Mouse (Mus musculus) neural tube, embryonic 11.5 days (tissue): ENCODE data around the gene Atxn2. TPM values are rescaled to one million over a fixed set of nuclear protein-coding genes. Genes with fewer than 3 reads are reported as not detected.
A peak's percentile ranks its signal among the peaks of the same experiment; 100 is the strongest.
"Not testable (repeated sequence)": the region's sequence is repeated elsewhere in the genome, so short reads cannot be mapped to it uniquely, and the experiment has no call there.

Experiments used
- ATAC-seq: fragments of 200-750 bp; cut with Nextera tagmentation; 2 replicates; pipeline ENCODE4 v1.8.0; 2017; ENCODE audit warnings: moderate number of reproducible peaks, mild to moderate bottlenecking, moderate TSS enrichment, moderate library complexity; ENCODE audit not compliant: insufficient read depth, low FRiP score, low TSS enrichment
- DNase-seq: peaks from one replicate; pipeline ENCODE4 v3.0.0-alpha.2; 2015; ENCODE audit warnings: low spot score
- H3K27ac ChIP-seq: fragments of 300-500 bp; sonication (generic); 2 replicates; pipeline ENCODE4 v1.5.1; 2014; ENCODE audit warnings: low read depth, mild to moderate bottlenecking, low read length
- H3K27me3 ChIP-seq: fragments of 300-500 bp; sonication (generic); 2 replicates; pipeline ENCODE4 v1.6.1; 2014; ENCODE audit warnings: mild to moderate bottlenecking, low read length, mixed read lengths; ENCODE audit not compliant: control insufficient read depth, insufficient read depth
- H3K36me3 ChIP-seq: fragments of 300-500 bp; sonication (generic); 2 replicates; pipeline ENCODE4 v1.6.1; 2014; ENCODE audit warnings: mild to moderate bottlenecking, low read length, moderate library complexity, mixed read lengths; ENCODE audit not compliant: control insufficient read depth, insufficient read depth
- H3K4me1 ChIP-seq: fragments of 300-500 bp; sonication (generic); 2 replicates; pipeline ENCODE4 v1.6.1; 2014; ENCODE audit warnings: low read length, mixed read lengths; ENCODE audit not compliant: control insufficient read depth, insufficient read depth
- H3K4me2 ChIP-seq: fragments of 300-500 bp; sonication (generic); 2 replicates; pipeline ENCODE4 v1.6.1; 2014; ENCODE audit warnings: low read depth, mild to moderate bottlenecking, moderate library complexity
- H3K4me3 ChIP-seq: fragments of 300-500 bp; sonication (generic); 2 replicates; pipeline ENCODE4 v1.5.1; 2014; ENCODE audit warnings: low read depth, low read length
- H3K9ac ChIP-seq: fragments of 300-500 bp; sonication (generic); 2 replicates; pipeline ENCODE4 v1.6.1; 2014; ENCODE audit warnings: mild to moderate bottlenecking, low read length
- H3K9me3 ChIP-seq: fragments of 300-500 bp; sonication (generic); 2 replicates; pipeline ENCODE4 v1.6.1; 2016; ENCODE audit warnings: low read length; ENCODE audit not compliant: control insufficient read depth
- WGBS: fragments of 180-500 bp; shearing (Covaris S2); extraction: QIAGEN DNeasy Blood & Tissue Kit; methylation state at CpG from one replicate; pipeline ENCODE4 v1.1.7; 2014; 5-methylcytosine and 5-hydroxymethylcytosine counted together
- polyA plus RNA-seq: library from polyadenylated mRNA; unstranded; fragments of >200 nt; fragmentation: Nextera tagmentation; extraction: Ambion mirVana; gene quantifications from 2 replicates; pipeline ENCODE4 v1.2.1, GENCODE M21; 2014

Gene Atxn2
- polyA plus RNA-seq, 1 experiment from 2014 or later: 101 TPM

- Histone ChIP-seq H3K4me3 (no peak overlapping the region), H3K9me3 (no peaks in the 10 kb centered on the region), H3K27ac (no peak overlapping the region), H3K27me3 (no peaks in the 10 kb centered on the region), H3K36me3 (peaks cover 21% of the 10 kb centered on the region), H3K9ac (no peak overlapping the region), H3K4me1 (no peaks in the 10 kb centered on the region), H3K4me2 (no peak overlapping the region)
- 93% methylated on average over 6 of the region's 6 CpGs for WGBS
- ATAC-seq: no peak
- no peak for DNase-seq
These were observed 25.6 kb upstream of the Atxn2 start for GRCm38 (mm10) chr5:121685495-121685894.

GRCm38 (mm10) chr5:121686113-121686898 lies 24.8 kb upstream of the Atxn2 start:
- no peak for ATAC-seq
- Histone ChIP-seq H3K9ac (no peak overlapping the region), H3K9me3 (no peaks in the 10 kb centered on the region), H3K4me1 (no peaks in the 10 kb centered on the region), H3K4me3 (no peak overlapping the region), H3K36me3 (peaks cover 20% of the 10 kb centered on the region), H3K27me3 (no peaks in the 10 kb centered on the region), H3K27ac (no peak overlapping the region), H3K4me2 (no peak overlapping the region)
- DNase-seq: no peak
- WGBS: 80% methylated on average over 15 of the region's 15 CpGs

DNA sequence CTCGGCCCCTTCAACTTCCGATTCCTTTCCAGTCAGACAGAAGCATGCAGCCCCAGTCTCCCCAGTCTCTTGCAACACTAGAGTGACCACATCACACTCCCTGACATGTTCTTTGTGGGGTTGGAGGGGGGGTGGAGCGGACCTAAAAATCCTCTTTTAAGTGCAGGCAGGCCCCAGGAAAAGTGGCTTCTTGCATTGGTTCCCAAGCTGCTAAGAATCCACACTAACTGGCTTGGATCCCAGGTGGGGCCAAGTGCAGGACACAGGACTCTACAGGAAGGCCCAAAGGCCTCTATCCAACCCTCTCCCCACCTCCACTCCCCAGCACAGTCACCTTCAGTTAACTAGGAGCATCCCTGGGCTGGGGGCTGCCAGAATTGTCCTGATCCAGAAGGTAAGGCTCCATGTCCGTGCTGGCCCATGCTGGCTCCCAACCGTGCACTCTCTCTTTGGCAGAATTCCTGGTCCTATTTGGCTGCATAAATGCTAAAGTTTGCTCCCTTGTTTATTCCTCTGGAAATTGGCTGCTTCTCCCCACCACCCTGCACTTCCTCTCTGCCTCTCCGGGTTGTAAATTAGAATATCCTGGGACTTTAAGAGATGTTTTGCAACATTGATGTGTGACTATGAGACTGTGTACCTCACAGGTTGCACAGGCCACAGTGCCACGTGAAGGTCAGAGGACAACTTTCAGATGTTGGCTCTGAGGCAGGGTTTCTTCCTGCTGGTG lies 20.5 kb upstream of the Atxn2 start:
- DNase-seq (no peak), ATAC-seq (no peak)
- no peak overlapping the region for H3K9ac ChIP-seq
- no peaks in the 10 kb centered on the region for H3K4me1 ChIP-seq
- no peaks in the 10 kb centered on the region for H3K9me3 ChIP-seq
- peaks cover 7% of the 10 kb centered on the region for H3K36me3 ChIP-seq
- no peaks in the 10 kb centered on the region for H3K27me3 ChIP-seq
- 85% methylated on average over 7 of the region's 7 CpGs for WGBS
- H3K4me3 ChIP-seq: no peak overlapping the region
- no peak overlapping the region for H3K27ac ChIP-seq
- H3K4me2 ChIP-seq: no peak overlapping the region

- H3K36me3 ChIP-seq, H3K27ac ChIP-seq, ATAC-seq, DNase-seq, H3K9me3 ChIP-seq, H3K4me3 ChIP-seq, H3K4me2 ChIP-seq, H3K9ac ChIP-seq, H3K27me3 ChIP-seq, H3K4me1 ChIP-seq: not testable (repeated sequence)
- WGBS: 93% methylated on average over 7 of the region's 7 CpGs
These were observed 19.7 kb upstream of the Atxn2 start for GRCm38 (mm10) chr5:121691436-121691835.

- Histone ChIP-seq H3K27ac (no peak overlapping the region), H3K9ac (no peak overlapping the region), H3K4me3 (no peak overlapping the region), H3K9me3 (no peaks in the 10 kb centered on the region), H3K36me3 (no peaks in the 10 kb centered on the region), H3K27me3 (no peaks in the 10 kb centered on the region), H3K4me1 (no peaks in the 10 kb centered on the region), H3K4me2 (no peak overlapping the region)
- WGBS: 84% methylated on average over 4 of the region's 4 CpGs
- DNase-seq (no peak), ATAC-seq (no peak)
These were observed 18.2 kb upstream of the Atxn2 start for GRCm38 (mm10) chr5:121692897-121693296.

- DNase-seq (no peak), ATAC-seq (no peak)
- Histone ChIP-seq H3K9ac (no peak overlapping the region; the same call in 1 of the 2 replicates), H3K4me2 (no peak overlapping the region), H3K36me3 (no peaks in the 10 kb centered on the region), H3K27ac (0 out of 2 replicates have a peak overlapping the region, but pooled peaks have one; percentile 27), H3K9me3 (no peaks in the 10 kb centered on the region), H3K4me1 (no peaks in the 10 kb centered on the region), H3K27me3 (no peaks in the 10 kb centered on the region), H3K4me3 (no peak overlapping the region)
- 60% methylated on average over 6 of the region's 6 CpGs for WGBS
These were observed 14.4 kb upstream of the Atxn2 start for GRCm38 (mm10) chr5:121696761-121697160.

DNA sequence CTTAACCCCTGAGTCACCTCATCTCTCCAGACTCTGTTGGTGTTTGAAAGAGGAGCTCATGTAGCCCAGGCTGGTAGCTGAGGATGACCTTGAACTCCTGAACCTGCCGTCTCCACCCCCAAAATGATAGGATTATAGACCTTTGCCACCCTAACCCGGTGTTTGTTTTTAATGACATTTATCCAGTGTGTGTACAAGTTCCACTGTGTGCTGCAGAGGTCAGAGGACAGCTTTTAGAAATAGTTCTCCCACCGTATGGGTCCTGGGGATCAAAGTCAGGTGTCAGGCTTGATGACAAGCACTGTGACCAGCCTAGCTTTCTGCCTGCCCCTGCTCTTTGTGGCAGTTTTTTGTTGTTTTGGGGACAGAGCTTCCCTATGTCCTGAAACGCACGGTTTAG lies 11.2 kb upstream of the Atxn2 start:
- Histone ChIP-seq H3K9me3 (no peaks in the 10 kb centered on the region), H3K9ac (no peak overlapping the region), H3K4me2 (no peak overlapping the region), H3K4me1 (peaks cover 5% of the 10 kb centered on the region), H3K27me3 (no peaks in the 10 kb centered on the region), H3K27ac (no peak overlapping the region), H3K4me3 (no peak overlapping the region), H3K36me3 (no peaks in the 10 kb centered on the region)
- ATAC-seq: no peak
- DNase-seq: no peak
- WGBS: 76% methylated on average over 5 of the region's 5 CpGs

GRCm38 (mm10) chr5:121700496-121700895 lies 10.6 kb upstream of the Atxn2 start:
- ATAC-seq (no peak), DNase-seq (no peak)
- no peaks in the 10 kb centered on the region for H3K27me3 ChIP-seq
- WGBS: 40% methylated on average over 11 of the region's 11 CpGs
- no peak overlapping the region for H3K4me2 ChIP-seq
- no peaks in the 10 kb centered on the region for H3K9me3 ChIP-seq
- H3K9ac ChIP-seq: no peak overlapping the region
- H3K4me1 ChIP-seq: peaks cover 7% of the 10 kb centered on the region
- H3K27ac ChIP-seq: no peak overlapping the region
- H3K36me3 ChIP-seq: no peaks in the 10 kb centered on the region
- H3K4me3 ChIP-seq: no peak overlapping the region
